Mouse (Mus musculus): ENCODE measurements at regions not wholly inside any gene's neighbourhood (a gene's known extent, or its start where the extent isn't known, plus 50 kb on each side); places are given as distances from the start of the nearest gene placed in this dataset.

DNA sequence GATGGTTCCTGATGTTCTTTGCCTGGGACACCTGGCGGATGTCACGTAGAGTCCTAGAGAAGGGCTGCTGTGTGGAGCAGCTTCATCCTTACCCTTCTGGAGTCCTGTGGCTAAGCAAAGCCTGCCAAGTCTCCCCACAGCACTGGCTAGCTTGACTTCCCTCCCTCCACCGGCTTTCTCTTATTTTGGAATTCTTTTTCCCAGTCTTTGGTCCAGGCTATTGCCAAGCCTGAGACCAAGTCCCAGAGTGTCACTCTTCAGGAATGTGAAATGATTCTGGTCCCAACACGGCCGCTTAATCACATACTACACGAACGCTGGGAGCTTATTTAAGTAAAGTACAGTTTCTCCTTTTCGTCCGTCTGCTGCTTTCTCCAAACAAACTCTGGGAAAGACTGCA, 146.4 kb downstream of the Fndc1 start:
- DNase-seq (ENCODE audit: low spot score in 2 of 2) = no peak

DNA sequence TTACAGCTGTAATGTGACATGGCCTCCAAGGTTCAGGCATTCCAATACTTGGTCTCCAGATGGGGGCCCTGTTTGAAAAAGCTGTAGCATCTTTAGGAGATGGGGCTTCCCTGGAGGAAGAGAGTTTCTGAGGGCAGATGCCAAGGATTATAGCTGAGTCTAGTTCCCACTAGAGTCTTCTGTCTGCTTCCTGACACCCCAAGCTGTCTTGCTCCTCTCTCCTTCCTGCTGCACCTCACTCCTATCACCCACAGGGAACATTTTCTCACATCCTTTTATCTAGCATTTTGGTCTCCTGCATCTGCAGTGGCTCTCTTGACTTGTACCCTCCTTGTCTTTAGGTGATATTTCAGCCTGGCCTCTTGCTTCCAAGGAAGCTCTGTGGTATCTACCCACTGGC, 147.3 kb downstream of the Fndc1 start:
- no peak for DNase-seq (ENCODE audit: low spot score in 2 of 2)

DNA sequence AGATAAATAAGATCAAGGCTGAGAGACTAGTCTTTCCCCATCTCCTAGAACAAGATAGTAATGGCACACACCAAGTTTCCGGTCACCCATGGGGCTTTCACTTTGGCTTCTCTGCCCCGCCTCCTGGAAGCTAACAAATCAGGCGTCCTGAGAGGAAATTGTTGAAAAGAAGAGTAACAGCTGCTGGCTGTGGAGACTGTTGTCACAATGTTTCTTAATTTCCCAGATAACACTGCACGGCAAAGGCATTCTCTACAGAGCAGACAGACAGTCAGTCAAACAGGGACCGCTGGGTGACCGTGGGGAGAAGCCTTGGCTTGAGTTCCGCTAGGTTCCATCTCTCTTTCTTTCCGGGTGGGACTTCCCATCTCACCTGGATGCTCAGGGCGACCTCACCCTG, 148.2 kb downstream of the Fndc1 start:
- DNase-seq (ENCODE audit: low spot score in 2 of 2) = no peak

GRCm38 (mm10) chr17:7677796-7678195, 149.3 kb downstream of the Fndc1 start:
- no peak for DNase-seq (ENCODE audit: low spot score in 2 of 2)

- no peak for DNase-seq (ENCODE audit: low spot score in 2 of 2)
These were observed 149.8 kb downstream of the Fndc1 start for GRCm38 (mm10) chr17:7677301-7677700.

DNA sequence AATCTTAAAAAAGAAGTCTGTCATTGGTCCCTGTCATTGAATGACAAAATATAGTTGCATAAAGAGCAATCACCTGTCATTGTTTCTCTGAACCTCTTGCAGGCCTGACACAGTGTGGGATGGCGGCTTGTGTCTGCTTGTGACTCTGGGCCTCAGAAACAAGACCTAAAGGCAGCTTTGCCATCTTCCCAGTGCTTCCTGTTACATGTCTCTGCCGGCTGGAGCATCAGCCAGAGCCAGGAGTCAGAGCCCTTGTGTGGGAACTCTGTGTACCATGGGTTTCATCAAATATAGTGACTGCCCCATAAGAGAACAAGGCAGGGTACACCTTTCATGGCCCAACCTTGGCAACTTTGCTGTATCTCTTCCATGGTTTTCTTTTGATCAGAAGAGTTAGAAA, 150.3 kb downstream of the Fndc1 start:
- DNase-seq (ENCODE audit: low spot score in 2 of 2) = no peak

GRCm38 (mm10) chr17:7674511-7674910, 152.6 kb downstream of the Fndc1 start:
- no peak for DNase-seq (ENCODE audit: low spot score in 2 of 2)

DNA sequence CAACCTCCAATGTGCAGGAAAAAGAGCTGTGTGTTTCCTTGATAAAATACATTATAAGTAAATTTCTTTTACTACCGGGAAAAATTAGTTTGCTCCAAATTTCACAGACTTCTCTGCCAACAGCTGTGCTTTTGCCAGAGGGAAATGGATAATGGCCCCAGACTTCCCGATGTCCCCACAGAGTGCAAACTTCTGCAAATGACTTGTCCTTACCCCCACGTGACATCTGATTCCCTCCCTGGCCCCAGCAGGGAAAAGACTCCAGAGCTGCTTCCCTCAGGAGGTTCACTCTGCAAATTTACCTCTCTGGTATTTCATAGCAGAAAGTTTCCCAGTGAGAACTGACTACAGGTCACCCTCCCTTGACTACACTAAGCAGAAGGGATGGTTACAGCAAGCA, 159.3 kb downstream of the Fndc1 start:
- no peak for DNase-seq (ENCODE audit: low spot score in 2 of 2)

GRCm38 (mm10) chr17:7666781-7667398, 160.2 kb downstream of the Fndc1 start:
- no peak for DNase-seq (ENCODE audit: low spot score in 2 of 2)

GRCm38 (mm10) chr17:7666207-7666606, 160.9 kb downstream of the Fndc1 start:
- DNase-seq (ENCODE audit: low spot score in 2 of 2) = no peak

GRCm38 (mm10) chr17:7665686-7666085, 161.4 kb downstream of the Fndc1 start:
- no peak for DNase-seq (ENCODE audit: low spot score in 2 of 2)

DNA sequence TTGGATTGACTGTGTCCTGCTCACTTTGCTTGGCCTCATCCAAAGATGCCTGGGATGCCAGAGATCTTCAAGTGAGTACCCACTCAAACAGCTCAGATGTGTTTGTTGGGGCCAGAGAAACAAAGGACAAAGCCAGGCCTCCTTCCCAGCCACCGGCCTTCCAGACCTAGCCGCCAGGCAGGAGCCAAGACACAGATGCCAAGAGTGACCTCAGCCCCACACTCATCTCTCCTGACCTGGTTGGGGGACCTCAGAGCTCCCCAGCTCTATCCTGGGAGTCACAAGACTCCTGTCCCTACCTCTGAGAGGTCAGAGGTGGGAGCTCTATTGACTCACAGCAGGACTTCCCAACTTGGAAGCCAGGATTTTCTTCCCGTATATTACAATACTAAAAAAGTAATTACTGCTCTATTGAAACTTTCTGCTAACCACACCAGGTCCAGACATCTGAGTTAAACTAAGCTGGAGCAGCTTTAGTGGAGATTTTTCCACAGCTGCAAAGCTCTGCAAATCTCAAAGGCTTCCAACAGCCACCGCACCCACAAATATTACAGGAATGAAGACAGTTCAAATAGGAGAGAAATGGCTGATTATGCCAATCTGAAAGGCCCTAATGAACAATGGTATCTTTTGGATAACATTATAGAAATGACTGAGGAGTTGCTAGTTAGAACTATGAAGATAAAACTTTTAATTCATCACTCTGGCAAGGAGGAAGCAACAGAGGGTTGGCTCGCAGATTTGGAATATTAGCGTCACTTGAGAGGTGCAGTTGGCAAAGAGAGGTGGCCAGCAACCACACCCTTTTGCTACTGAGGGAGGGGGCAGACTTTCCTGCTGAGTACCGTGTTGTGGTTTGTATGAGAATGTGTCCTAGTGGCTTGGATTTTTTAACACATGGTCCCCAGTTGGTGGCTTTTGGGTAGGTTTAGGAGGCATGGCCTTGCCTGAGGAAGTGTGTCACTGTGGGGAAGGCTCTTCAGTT, 162.9 kb downstream of the Fndc1 start:
- no peak for DNase-seq (ENCODE audit: low spot score in 2 of 2)

GRCm38 (mm10) chr17:7656503-7656902, 170.6 kb downstream of the Fndc1 start:
- peak in 1 of 2 experiments; percentile 7 for DNase-seq (ENCODE audit: low spot score in 2 of 2)

- DNase-seq (ENCODE audit: low spot score in 2 of 2) = no peak
These were observed 171.1 kb downstream of the Fndc1 start for GRCm38 (mm10) chr17:7655966-7656365.

DNA sequence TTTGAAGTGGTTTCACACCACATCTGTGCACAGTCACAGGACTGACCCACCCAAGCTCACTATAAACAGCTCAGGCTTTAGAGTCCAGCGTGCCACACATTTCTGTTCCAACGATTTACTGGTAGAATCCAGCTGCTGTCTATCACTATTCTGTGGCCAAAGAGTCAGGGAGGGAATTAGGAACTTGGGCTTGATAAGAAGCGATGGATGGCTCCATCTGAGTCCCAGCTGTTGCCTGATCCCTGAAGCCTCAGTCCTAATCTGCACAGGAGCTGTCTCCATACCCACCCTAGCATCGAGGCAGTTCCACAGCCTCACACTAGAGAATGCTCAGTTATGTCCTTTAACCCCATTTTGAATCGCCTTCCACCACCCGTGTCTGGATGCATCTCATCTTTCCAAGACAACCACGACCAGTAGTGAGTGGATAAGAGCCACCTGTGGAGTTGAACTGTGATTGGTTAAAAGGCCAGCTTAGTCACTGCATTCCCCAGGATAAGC, 173.0 kb downstream of the Fndc1 start:
- no peak for DNase-seq (ENCODE audit: low spot score in 2 of 2)

GRCm38 (mm10) chr17:7652037-7652436, 175.1 kb downstream of the Fndc1 start:
- no peak for DNase-seq (ENCODE audit: low spot score in 2 of 2)

DNA sequence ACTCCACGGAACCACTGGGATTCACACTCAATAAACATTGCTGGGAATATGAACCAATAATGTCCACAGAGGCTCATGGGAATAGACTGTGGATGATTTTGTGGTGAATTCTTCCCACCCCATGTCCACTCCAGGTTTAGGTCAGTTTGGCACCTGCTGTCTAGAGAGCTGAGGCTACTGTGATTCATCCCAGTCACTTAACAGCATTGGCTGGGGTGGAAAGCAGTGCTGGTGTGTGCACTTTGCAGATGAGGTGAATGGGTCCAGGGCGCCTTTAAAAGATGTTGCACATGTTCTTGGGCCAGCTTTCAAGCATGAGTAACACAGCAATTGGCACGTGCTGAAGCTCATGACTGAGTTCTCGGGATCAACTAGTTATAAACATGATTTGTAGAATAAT, 176.7 kb downstream of the Fndc1 start:
- DNase-seq (ENCODE audit: low spot score in 2 of 2) = no peak

DNA sequence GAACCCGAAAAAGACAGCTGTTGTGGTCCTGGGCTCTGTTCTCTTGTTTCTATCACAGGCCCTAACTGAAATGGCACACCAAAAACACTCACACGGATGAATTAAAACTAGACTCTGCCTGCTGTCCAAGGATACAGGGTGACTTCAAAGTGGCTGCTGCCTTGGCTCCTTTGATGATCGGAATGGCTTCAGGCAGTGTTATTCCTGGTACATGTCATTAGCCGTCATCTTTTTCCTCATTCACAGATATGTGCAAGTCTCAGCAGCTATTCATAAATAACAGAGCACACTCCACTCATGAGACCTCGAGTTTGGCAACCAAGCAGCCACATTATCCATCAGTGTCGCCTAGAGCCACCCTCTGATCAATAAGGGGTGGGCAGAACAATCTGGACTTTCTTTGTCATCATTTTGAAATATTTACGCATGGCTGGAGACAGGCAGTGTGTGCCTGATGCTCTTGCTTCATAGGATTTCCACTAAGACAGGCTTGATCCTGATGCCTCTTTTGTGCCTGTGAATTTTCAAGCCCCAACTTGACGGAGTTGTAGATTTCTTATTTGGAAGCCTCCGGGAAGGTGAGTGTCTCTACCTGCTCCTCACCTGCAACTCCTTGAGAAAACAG, 182.1 kb downstream of the Fndc1 start:
- no peak for DNase-seq (ENCODE audit: low spot score in 2 of 2)

DNA sequence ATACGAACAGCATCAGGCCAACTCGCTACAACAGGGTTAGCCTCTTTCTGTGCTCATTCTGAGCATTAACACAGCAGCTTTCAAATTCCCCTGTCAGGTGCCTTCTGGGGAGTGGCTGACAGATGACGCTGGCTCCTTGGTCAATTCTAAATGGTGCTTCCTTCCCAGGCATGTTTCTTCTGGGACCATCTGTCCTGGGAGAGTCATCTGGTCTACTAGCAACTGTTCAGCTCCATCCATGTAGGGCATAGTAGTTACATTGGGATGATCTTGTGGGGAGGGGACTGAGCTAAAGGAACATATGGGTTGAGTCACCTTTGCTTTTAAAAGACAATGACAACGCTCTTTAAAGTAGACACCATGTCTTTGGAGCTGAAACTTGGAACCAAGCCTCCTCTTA, 183.5 kb downstream of the Fndc1 start:
- DNase-seq (ENCODE audit: low spot score in 2 of 2) = no peak

DNA sequence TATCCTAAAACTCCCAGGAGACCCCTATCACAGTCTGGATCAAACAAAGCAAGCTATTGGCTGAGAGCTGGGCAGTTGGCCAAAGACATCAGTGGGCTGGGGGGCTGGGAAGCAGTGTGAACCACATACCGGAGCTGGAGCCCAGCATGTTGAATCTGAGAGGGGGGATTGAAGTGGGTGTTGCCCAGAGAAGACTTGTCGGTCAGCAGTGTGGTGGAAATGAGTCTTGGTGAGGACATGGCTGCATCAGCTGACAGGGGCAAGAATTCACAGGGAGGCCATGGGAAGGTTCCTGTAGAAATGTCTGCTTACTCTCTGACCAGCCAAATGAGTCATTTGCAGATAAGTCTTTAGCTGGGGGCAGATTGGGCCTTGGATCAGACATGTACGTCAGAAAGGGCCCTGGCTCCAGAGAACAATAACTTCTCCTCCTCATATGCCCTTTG, 184.6 kb downstream of the Fndc1 start:
- no peak for DNase-seq (ENCODE audit: low spot score in 2 of 2)

- no peak for DNase-seq (ENCODE audit: low spot score in 2 of 2)
These were observed 192.8 kb downstream of the Fndc1 start for GRCm38 (mm10) chr17:7634291-7634664.

Data from thymus, postnatal 10 days (tissue).